Mouse (Mus musculus) C2C12 (cell line): ENCODE measurements around the gene Astl.

Experiments used
- CEBPB ChIP-seq: IDR thresholded peaks from one replicate; pipeline ENCODE4 v1.6.1; 2011; ENCODE audit warnings: low read depth, mild to moderate bottlenecking, control low read depth, moderate library complexity
- MYOG ChIP-seq: IDR thresholded peaks from one replicate; pipeline ENCODE4 v1.6.1; 2011; ENCODE audit not compliant: control insufficient read depth, insufficient read length; ENCODE audit errors: extremely low read depth

DNA sequence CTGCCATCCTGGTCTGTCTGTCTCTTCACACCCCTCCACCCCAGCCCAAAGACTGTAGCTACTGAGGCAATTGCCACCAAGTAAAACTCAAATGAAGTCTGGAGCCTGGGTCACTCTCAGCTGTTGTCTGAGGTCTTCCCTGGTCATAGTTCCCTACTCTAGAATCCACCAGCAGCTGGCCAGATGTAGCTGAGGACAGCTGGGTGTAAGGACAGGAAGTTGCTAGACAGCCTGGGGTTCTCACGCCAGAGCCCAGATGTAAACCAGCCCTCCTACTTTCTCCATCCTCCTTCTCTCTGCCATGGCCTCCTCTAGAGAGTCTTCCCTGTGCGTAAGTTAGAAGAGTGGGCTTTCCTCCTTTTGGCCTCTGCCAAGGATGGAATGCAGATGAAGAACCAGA is 49.1 kb downstream of the Astl start:
- TF ChIP-seq MYOG, result no peak
- no peak for TF ChIP-seq CEBPB
